Mouse (Mus musculus) heart, postnatal 10 days (tissue): ENCODE data around the gene H2-Q1. TPM values are rescaled to one million over a fixed set of nuclear protein-coding genes. Genes with fewer than 3 reads are reported as not detected.
"Not testable (repeated sequence)": the region's sequence is repeated elsewhere in the genome, so short reads cannot be mapped to it uniquely, and the experiment has no call there.

Source experiments
- DNase-seq, 2 experiments: peaks; one replicate each; pipeline ENCODE4 v3.0.0; 2021
- intact Hi-C: fragments of 180-260 bp; cut with DNase I; formaldehyde crosslinking; loops from one replicate; pipeline ENCODE4 v1.15.1; 2025
- total RNA-seq, 2 experiments: library from RNA; stranded (reverse); gene quantifications; 2 replicates each; pipeline ENCODE4 v1.2.3; 2021

H2-Q1 gene
- 1 to 10 TPM in 1 of 2 experiments, under 1 TPM in 1; 0.55 to 1.1 TPM for total RNA-seq

- intact Hi-C loops: no loop called here
These were observed at the start of gene H2-Q1 for GRCm38 (mm10) chr17:35320327-35321081. Gene H2-Q1, plus strand, starts transcription at chr17:35320405.

GRCm38 (mm10) chr17:35272249-35272648, 48.0 kb upstream of the H2-Q1 start:
- intact Hi-C loops: loop anchor here (1.0 kb wide), 1 partner anchor 27 kb away; no protein-coding TSS in a partner anchor
- no peak for DNase-seq

More at GRCm38 (mm10) chr17:35320327-35321081, at the start of gene H2-Q1:
- DNase-seq: no peak

- intact Hi-C loops: loop anchor here (1.0 kb wide), 1 partner anchor 16 kb away; no protein-coding TSS in a partner anchor
- peak; percentile 86 to 93 for DNase-seq
These were observed 45.4 kb upstream of the H2-Q1 start for GRCm38 (mm10) chr17:35274770-35275169.

GRCm38 (mm10) chr17:35276304-35276864, 43.8 kb upstream of the H2-Q1 start:
- no peak for DNase-seq
- intact Hi-C loops: no loop called here

GRCm38 (mm10) chr17:35278049-35278448, 42.2 kb upstream of the H2-Q1 start:
- intact Hi-C loops: no loop called here
- DNase-seq: no peak

- intact Hi-C loops: no loop called here
- DNase-seq: no peak
These were observed 41.1 kb upstream of the H2-Q1 start for GRCm38 (mm10) chr17:35278957-35279688.

GRCm38 (mm10) chr17:35280276-35280675, 39.9 kb upstream of the H2-Q1 start:
- intact Hi-C loops: no loop called here
- no peak for DNase-seq

- DNase-seq: no peak
- intact Hi-C loops: no loop called here
These were observed 34.8 kb upstream of the H2-Q1 start for GRCm38 (mm10) chr17:35285431-35285830.

GRCm38 (mm10) chr17:35295796-35296195, 24.4 kb upstream of the H2-Q1 start:
- intact Hi-C loops: not testable (repeated sequence)
- peak; percentile 56 to 73 for DNase-seq

- intact Hi-C loops, DNase-seq: not testable (repeated sequence)
These were observed 19.8 kb upstream of the H2-Q1 start for GRCm38 (mm10) chr17:35300261-35300945.

- peak; percentile 88 to 95 for DNase-seq
- intact Hi-C loops: loop anchor here (1.0 to 2.0 kb wide), 2 partner anchors 33 to 43 kb away; no protein-coding TSS in a partner anchor
These were observed 18.5 kb upstream of the H2-Q1 start for GRCm38 (mm10) chr17:35301645-35302258.

GRCm38 (mm10) chr17:35303271-35303670, 16.9 kb upstream of the H2-Q1 start:
- DNase-seq: no peak
- intact Hi-C loops: loop anchor here (2.0 kb wide), 1 partner anchor 34 kb away; no protein-coding TSS in a partner anchor

- intact Hi-C loops: loop anchor here (2.0 kb wide), 1 partner anchor 35 kb away; no protein-coding TSS in a partner anchor
- DNase-seq: no peak
These were observed 16.4 kb upstream of the H2-Q1 start for GRCm38 (mm10) chr17:35303756-35304350.

- intact Hi-C loops: no loop called here
- DNase-seq: no peak
These were observed 15.7 kb upstream of the H2-Q1 start for GRCm38 (mm10) chr17:35304478-35304877.

GRCm38 (mm10) chr17:35304921-35305320, 15.3 kb upstream of the H2-Q1 start:
- DNase-seq, intact Hi-C loops: not testable (repeated sequence)

- no peak for DNase-seq
These were observed 1.5 kb upstream of the H2-Q1 start for GRCm38 (mm10) chr17:35318671-35319070.

GRCm38 (mm10) chr17:35325124-35325523, 4.9 kb downstream of the H2-Q1 start:
- intact Hi-C loops, DNase-seq: not testable (repeated sequence)

More at GRCm38 (mm10) chr17:35318671-35319070, 1.5 kb upstream of the H2-Q1 start:
- intact Hi-C loops: no loop called here

GRCm38 (mm10) chr17:35326000-35326399, 5.8 kb downstream of the H2-Q1 start:
- DNase-seq, intact Hi-C loops: not testable (repeated sequence)

- DNase-seq, intact Hi-C loops: not testable (repeated sequence)
These were observed 9.5 kb downstream of the H2-Q1 start for GRCm38 (mm10) chr17:35329714-35330113.
